Mouse (Mus musculus): ENCODE measurements around the gene Mob2.

The Mob2 gene

GRCm38 (mm10) chr7:142025196-142025595, 35.7 kb downstream of the Mob2 start:
- DNase-seq (ENCODE audit: low spot score), result no peak

GRCm38 (mm10) chr7:142020827-142021226, 40.0 kb downstream of the Mob2 start:
- no peak for DNase-seq (ENCODE audit: low spot score)

GRCm38 (mm10) chr7:142019699-142020098, 41.2 kb downstream of the Mob2 start:
- no peak for DNase-seq (ENCODE audit: low spot score)

GRCm38 (mm10) chr7:142016562-142016961, 44.3 kb downstream of the Mob2 start:
- DNase-seq (ENCODE audit: low spot score), result no peak

GRCm38 (mm10) chr7:142001597-142002340, 59.1 kb downstream of the Mob2 start:
- DNase-seq (ENCODE audit: low spot score), result no peak

- no peak for DNase-seq (ENCODE audit: low spot score)
Measured at GRCm38 (mm10) chr7:142000661-142001060, 60.2 kb downstream of the Mob2 start.

GRCm38 (mm10) chr7:141994121-141994520, 66.7 kb downstream of the Mob2 start:
- DNase-seq (ENCODE audit: low spot score), result no peak

- DNase-seq (ENCODE audit: low spot score), result no peak
Measured at GRCm38 (mm10) chr7:141991183-141991582, 69.7 kb downstream of the Mob2 start.

- no peak for DNase-seq (ENCODE audit: low spot score)
Measured at GRCm38 (mm10) chr7:141988314-141988806, 72.5 kb downstream of the Mob2 start.

GRCm38 (mm10) chr7:141981237-141981636, 79.6 kb downstream of the Mob2 start:
- no peak for DNase-seq (ENCODE audit: low spot score)

- no peak for DNase-seq (ENCODE audit: low spot score)
Measured at GRCm38 (mm10) chr7:141979247-141979646, 81.6 kb downstream of the Mob2 start.

- no peak for DNase-seq (ENCODE audit: low spot score)
Measured at GRCm38 (mm10) chr7:141978003-141978402, 82.9 kb downstream of the Mob2 start.

- peak; percentile 20 for DNase-seq (ENCODE audit: low spot score)
Measured at GRCm38 (mm10) chr7:141972831-141973619, 87.8 kb downstream of the Mob2 start.

- no peak for DNase-seq (ENCODE audit: low spot score)
Measured at GRCm38 (mm10) chr7:141966281-141966680, 94.6 kb downstream of the Mob2 start.

GRCm38 (mm10) chr7:141962521-141962920, 98.3 kb downstream of the Mob2 start:
- DNase-seq (ENCODE audit: low spot score), result no peak

- no peak for DNase-seq (ENCODE audit: low spot score)
Measured at GRCm38 (mm10) chr7:141961491-141961890, 99.4 kb downstream of the Mob2 start.

GRCm38 (mm10) chr7:141960926-141961325, 99.9 kb downstream of the Mob2 start:
- DNase-seq (ENCODE audit: low spot score), result no peak

- DNase-seq (ENCODE audit: low spot score), result no peak
Measured at GRCm38 (mm10) chr7:141959133-141959532, 101.7 kb downstream of the Mob2 start.

Measured in ovary, postnatal 10 days (tissue).